Mouse (Mus musculus): Measurements from ENCODE around the gene Dnah17. TPM values are rescaled to one million over a fixed set of nuclear protein-coding genes. Genes with fewer than 3 reads are reported as not detected.
A peak's percentile ranks its signal among the peaks of the same experiment; 100 is the strongest.

Dnah17 gene
- total RNA-seq, 4 experiments from 2014 or later = 0.03 to 0.66 (median 0.07) TPM

GRCm38 (mm10) chr11:117995661-117996060 lies 134.8 kb downstream of the Dnah17 start:
- DNase-seq (ENCODE audit: low spot score) = no peak

GRCm38 (mm10) chr11:117995255-117995654 lies 135.2 kb downstream of the Dnah17 start:
- DNase-seq (ENCODE audit: low spot score) = no peak

GRCm38 (mm10) chr11:117994250-117995057 lies 136.0 kb downstream of the Dnah17 start:
- DNase-seq (ENCODE audit: low spot score) = peak; percentile 66

GRCm38 (mm10) chr11:117993190-117994175 lies 137.0 kb downstream of the Dnah17 start:
- no peak for DNase-seq (ENCODE audit: low spot score)

- DNase-seq (ENCODE audit: low spot score) = peak; percentile 54
These were observed 138.6 kb downstream of the Dnah17 start for GRCm38 (mm10) chr11:117991502-117992470.

GRCm38 (mm10) chr11:117989926-117990325 lies 140.5 kb downstream of the Dnah17 start:
- no peak for DNase-seq (ENCODE audit: low spot score)

- no peak for DNase-seq (ENCODE audit: low spot score)
These were observed 141.2 kb downstream of the Dnah17 start for GRCm38 (mm10) chr11:117989241-117989640.

- DNase-seq (ENCODE audit: low spot score) = no peak
These were observed 142.5 kb downstream of the Dnah17 start for GRCm38 (mm10) chr11:117987968-117988367.

- DNase-seq (ENCODE audit: low spot score) = no peak
These were observed 143.4 kb downstream of the Dnah17 start for GRCm38 (mm10) chr11:117987032-117987451.

- peak; percentile 89 for DNase-seq (ENCODE audit: low spot score)
These were observed 144.1 kb downstream of the Dnah17 start, which contains the start of gene Pgs1 for GRCm38 (mm10) chr11:117986126-117987031. TSS of gene Pgs1 (plus strand) at chr11:117986292.

GRCm38 (mm10) chr11:117983770-117984169 lies 146.7 kb downstream of the Dnah17 start:
- DNase-seq (ENCODE audit: low spot score) = no peak

- no peak for DNase-seq (ENCODE audit: low spot score)
These were observed 148.0 kb downstream of the Dnah17 start for GRCm38 (mm10) chr11:117982426-117982825.

- no peak for DNase-seq (ENCODE audit: low spot score)
These were observed 151.0 kb downstream of the Dnah17 start for GRCm38 (mm10) chr11:117979388-117979787.

GRCm38 (mm10) chr11:117977694-117978360 lies 152.6 kb downstream of the Dnah17 start:
- no peak for DNase-seq (ENCODE audit: low spot score)

- DNase-seq (ENCODE audit: low spot score) = no peak
These were observed 154.3 kb downstream of the Dnah17 start for GRCm38 (mm10) chr11:117976081-117976582.

GRCm38 (mm10) chr11:117975211-117975967 lies 155.0 kb downstream of the Dnah17 start:
- DNase-seq (ENCODE audit: low spot score) = no peak

- DNase-seq (ENCODE audit: low spot score) = no peak
These were observed 155.9 kb downstream of the Dnah17 start for GRCm38 (mm10) chr11:117974327-117975125.
